Mouse (Mus musculus) forebrain, embryonic 11.5 days (tissue): ENCODE measurements around the gene Rhbdd3. TPM values are rescaled to one million over a fixed set of nuclear protein-coding genes. Genes with fewer than 3 reads are reported as not detected.
A peak's percentile ranks its signal among the peaks of the same experiment; 100 is the strongest.
"Not testable (repeated sequence)": the region's sequence is repeated elsewhere in the genome, so short reads cannot be mapped to it uniquely, and the experiment has no call there.

Experiments
- ATAC-seq: fragments of 200-750 bp; cut with Nextera tagmentation; replicated peaks from 2 replicates; pipeline ENCODE4 v1.8.0; 2017; ENCODE audit warnings: moderate TSS enrichment; ENCODE audit not compliant: low FRiP score
- DNase-seq: peaks from one replicate; pipeline ENCODE4 v3.0.0-alpha.2; 2017; ENCODE audit warnings: low spot score
- H3K27ac ChIP-seq: fragments of 300-500 bp; sonication (generic); 2 replicates; pipeline ENCODE4 v1.5.1; 2014; ENCODE audit warnings: low read depth, low read length
- H3K27me3 ChIP-seq: fragments of 300-500 bp; sonication (generic); 2 replicates; pipeline ENCODE4 v1.6.1; 2014; ENCODE audit warnings: mild to moderate bottlenecking, low read length, mixed read lengths; ENCODE audit not compliant: control insufficient read depth, insufficient read depth
- H3K36me3 ChIP-seq: fragments of 300-500 bp; sonication (generic); 2 replicates; pipeline ENCODE4 v1.6.1; 2014; ENCODE audit warnings: mild to moderate bottlenecking, low read length, moderate library complexity, mixed read lengths; ENCODE audit not compliant: control insufficient read depth, insufficient read depth
- H3K4me1 ChIP-seq: fragments of 300-500 bp; sonication (generic); replicated peaks from 2 replicates; pipeline ENCODE4 v1.6.1; 2014; ENCODE audit warnings: low read length, mixed read lengths; ENCODE audit not compliant: control insufficient read depth, insufficient read depth
- H3K4me2 ChIP-seq: fragments of 300-500 bp; sonication (generic); 2 replicates; pipeline ENCODE4 v1.6.1; 2014; ENCODE audit warnings: low read depth, mild to moderate bottlenecking, low read length, moderate library complexity, mixed read lengths; ENCODE audit not compliant: severe bottlenecking
- H3K4me3 ChIP-seq: fragments of 300-500 bp; sonication (generic); 2 replicates; pipeline ENCODE4 v1.5.1; 2014; ENCODE audit warnings: low read depth, low read length
- H3K9ac ChIP-seq: fragments of 300-500 bp; sonication (generic); 2 replicates; pipeline ENCODE4 v1.6.1; 2014; ENCODE audit warnings: low read length
- H3K9me3 ChIP-seq: fragments of 300-500 bp; sonication (generic); 2 replicates; pipeline ENCODE4 v1.6.1; 2016; ENCODE audit warnings: low read length, mixed read lengths; ENCODE audit not compliant: control insufficient read depth
- WGBS: fragments of 180-500 bp; shearing (Covaris S2); extraction: QIAGEN DNeasy Blood & Tissue Kit; methylation state at CpG from one replicate; pipeline ENCODE4 v1.1.7; 2014; 5-methylcytosine and 5-hydroxymethylcytosine counted together
- polyA plus RNA-seq: library from polyadenylated mRNA; unstranded; fragments of >200 nt; fragmentation: Nextera tagmentation; extraction: Ambion mirVana; gene quantifications from 2 replicates; pipeline ENCODE4 v1.2.1, GENCODE M21; 2014

Gene Rhbdd3
- polyA plus RNA-seq, 1 experiment from 2014 or later, result 26.5 TPM

DNA sequence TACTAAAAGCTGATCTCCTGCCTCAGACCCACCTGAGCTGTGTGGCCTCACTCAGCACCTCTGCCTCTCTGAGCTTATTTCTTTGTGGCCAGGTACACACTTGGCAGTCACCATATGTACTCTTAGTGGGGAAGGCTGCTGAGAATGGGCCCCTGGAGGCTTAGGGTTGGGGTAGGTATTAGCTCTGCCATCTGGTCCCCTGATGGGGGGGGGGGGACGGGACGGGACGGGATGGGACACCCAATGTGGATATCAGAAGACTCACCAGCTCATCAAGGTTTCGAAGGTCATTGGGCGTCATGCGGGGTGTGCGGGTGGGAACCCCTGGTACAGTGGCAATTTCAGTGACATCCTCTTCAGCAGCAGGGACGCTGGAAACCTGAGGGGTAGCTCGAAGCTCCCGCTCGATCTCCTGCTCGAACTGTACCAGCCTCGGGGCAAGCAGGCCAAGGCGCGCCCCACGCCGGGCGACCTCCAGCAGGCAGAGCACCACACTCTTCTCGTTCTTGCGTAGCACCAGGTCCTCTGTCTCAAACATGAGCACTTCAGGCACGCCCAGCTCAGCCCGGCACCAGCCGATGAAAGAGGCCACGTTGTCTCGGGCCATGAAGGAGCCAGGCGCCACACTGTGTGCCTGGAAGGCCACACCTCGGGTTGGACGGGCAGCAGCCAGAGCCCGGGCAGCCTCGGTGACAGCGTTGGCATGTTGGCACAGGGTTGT, 35.0 kb upstream of the Rhbdd3 start:
- ATAC-seq, result no peak
- no peak overlapping the region for H3K27ac ChIP-seq
- peaks cover 59% of the 10 kb centered on the region for H3K27me3 ChIP-seq
- H3K9me3 ChIP-seq, result no peaks in the 10 kb centered on the region
- H3K9ac ChIP-seq, result peak overlapping the region; percentile 12; the same call in 1 of the 2 replicates
- H3K4me1 ChIP-seq, result peaks cover 28% of the 10 kb centered on the region
- 60% methylated on average over 30 of the region's 31 CpGs for WGBS
- DNase-seq, result peak; percentile 64
- H3K36me3 ChIP-seq, result peaks cover 5% of the 10 kb centered on the region
- peak overlapping the region; percentile 82 for H3K4me2 ChIP-seq
- peak overlapping the region; percentile 55; the same call in 1 of the 2 replicates for H3K4me3 ChIP-seq

DNA sequence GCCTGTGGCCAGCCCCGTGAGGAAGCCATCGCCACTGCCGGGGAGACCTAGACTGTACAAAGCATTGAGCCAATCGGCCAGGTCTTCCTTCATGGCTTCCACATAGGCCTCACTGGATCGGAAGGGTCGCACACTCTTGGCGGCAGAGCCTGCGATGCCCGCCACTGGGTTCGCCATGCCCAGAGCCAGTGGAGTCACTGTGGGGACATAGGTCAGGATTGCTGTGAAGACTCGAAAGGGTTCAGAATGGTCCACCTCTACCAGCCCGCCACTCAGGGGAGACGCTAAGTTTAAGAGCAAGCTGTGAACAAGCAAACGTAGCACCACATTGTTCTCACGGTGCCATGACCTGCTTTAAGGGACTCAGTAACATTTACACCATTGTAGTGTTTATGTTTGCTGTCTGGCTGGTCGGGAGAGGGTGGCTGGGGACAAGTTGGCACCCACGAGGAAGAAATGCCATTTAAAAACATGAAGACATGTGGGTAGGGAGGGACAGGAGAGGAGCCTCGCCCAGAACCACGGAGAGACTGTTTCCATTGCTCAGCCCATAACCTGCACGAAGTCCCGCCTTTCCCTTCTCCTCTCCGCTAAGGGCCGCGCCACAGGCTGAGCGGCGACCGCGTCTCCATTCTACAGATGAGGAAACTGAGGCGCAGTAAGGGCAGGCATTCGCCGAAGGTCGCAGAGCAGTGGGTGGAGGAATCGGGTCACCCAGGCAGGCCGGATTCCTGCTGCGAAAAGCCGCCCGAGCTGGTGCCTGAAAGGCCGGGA, 34.3 kb upstream of the Rhbdd3 start:
- DNase-seq (peak; percentile 50), ATAC-seq (no peak)
- H3K4me1 ChIP-seq, result peaks cover 28% of the 10 kb centered on the region
- peaks cover 12% of the 10 kb centered on the region for H3K36me3 ChIP-seq
- H3K27ac ChIP-seq, result no peak overlapping the region
- WGBS, result 16% methylated on average over 38 of the region's 38 CpGs
- peak overlapping the region; percentile 82 for H3K4me2 ChIP-seq
- H3K27me3 ChIP-seq, result peaks cover 51% of the 10 kb centered on the region
- H3K9ac ChIP-seq, result peak overlapping the region; percentile 51
- peak overlapping the region; percentile 55 for H3K4me3 ChIP-seq
- no peaks in the 10 kb centered on the region for H3K9me3 ChIP-seq

DNA sequence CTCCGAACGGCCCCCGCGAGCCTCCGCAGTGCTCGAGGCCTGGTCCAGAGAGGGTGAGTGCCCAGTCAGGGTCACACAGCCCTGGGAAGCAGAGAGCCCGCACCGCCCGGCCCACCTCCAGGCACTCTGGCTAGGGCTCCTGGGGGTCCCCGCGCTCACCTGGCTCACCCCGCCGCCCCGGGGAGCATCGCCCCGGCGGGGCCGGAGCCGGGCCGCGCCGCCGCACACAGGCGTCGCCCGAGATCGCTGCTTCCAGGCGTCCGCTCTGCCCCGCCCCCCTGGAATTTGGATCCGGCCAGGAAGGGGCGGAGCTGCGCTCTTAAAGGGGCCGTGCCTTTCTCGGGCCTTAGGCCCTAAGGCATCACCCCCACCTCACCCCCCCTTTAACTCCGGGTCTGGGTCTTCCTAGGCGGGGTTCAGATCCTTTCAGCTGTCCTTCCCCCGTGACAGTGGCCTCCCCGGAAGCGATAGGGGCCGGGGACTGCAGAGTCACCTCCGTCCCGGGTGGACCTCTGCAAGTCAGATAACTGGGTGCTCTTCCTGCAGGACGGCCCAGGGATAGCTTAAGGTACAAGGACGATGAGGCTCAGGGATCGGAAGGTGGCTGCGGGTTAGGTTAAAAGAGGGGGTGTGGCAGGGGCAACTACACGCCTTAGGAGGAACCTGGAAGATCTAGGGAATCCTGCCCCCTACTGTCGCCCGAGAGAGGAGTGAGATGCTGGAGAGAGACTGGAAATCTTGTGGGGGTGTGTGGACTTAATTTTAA, 33.5 kb upstream of the Rhbdd3 start, which contains the start of gene Gas2l1:
Gene Gas2l1 (minus strand): TSS at position 272 of the 766 bp plus-strand sequence.
- Histone ChIP-seq H3K4me2 (peak within 1 kb of the TSS; percentile 82), H3K4me1 (peaks cover 26% of the 10 kb centered on the region), H3K9ac (peak within 1 kb of the TSS; percentile 51), H3K4me3 (peak within 1 kb of the TSS; percentile 55), H3K9me3 (no peaks in the 10 kb centered on the region), H3K27ac (0 out of 2 replicates have a peak within 1 kb of the TSS, but pooled peaks have one; percentile 4), H3K36me3 (peaks cover 13% of the 10 kb centered on the region), H3K27me3 (peaks cover 43% of the 10 kb centered on the region)
- WGBS, result under 1% methylated on average over 48 of the region's 50 CpGs
- DNase-seq, result peak; percentile 93
- ATAC-seq, result peak; percentile 83

- Histone ChIP-seq H3K4me1 (peaks cover 14% of the 10 kb centered on the region), H3K27me3 (peaks cover 26% of the 10 kb centered on the region), H3K9ac (no peak overlapping the region), H3K9me3 (no peaks in the 10 kb centered on the region), H3K36me3 (peaks cover 27% of the 10 kb centered on the region), H3K4me3 (no peak overlapping the region), H3K27ac (no peak overlapping the region), H3K4me2 (no peak overlapping the region)
- DNase-seq (no peak), ATAC-seq (no peak)
These were observed 31.7 kb upstream of the Rhbdd3 start for GRCm38 (mm10) chr11:5067063-5067462.

DNA sequence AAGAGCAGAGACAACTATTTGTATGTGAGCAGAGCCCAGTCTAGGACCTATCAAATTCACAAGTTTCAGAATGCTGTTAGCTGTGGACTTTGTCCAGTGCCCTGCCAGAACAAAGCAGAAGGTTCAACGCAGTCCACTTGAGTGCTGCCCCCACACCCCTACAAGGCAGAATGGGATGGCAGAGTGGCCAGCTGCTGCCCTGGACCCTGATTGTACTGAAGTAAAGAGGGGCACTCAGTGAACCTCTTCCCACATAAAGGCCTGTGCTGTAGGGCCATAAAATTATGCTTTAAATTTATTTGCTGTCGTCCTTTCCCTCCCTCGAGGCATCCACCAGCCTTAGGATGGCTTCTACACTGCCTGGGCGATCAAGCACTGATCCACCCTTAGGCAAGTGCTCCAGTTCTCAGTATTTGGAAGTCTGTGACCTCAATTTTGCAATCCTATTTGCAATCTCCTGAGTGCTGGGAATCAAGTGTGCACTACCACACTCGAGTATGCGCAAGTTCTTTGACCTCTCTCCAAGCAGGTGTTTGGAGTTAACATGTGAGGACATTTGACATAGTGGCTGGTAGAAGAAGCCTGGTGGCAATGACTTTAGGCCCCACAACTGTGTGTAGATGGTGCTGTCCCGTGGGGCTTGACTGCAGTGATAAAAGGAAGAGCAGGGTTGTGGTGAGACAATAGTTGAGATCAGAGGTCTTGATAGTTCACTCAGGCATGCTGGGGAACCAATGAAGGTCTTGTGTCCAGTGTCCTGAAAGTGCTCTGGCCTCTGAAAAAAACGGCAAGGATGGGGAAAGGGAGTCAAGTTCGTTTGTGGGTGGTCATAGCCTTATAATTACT, 30.4 kb upstream of the Rhbdd3 start:
- no peak overlapping the region for H3K27ac ChIP-seq
- ATAC-seq, result no peak
- DNase-seq, result no peak
- H3K9me3 ChIP-seq, result no peaks in the 10 kb centered on the region
- H3K4me2 ChIP-seq, result no peak overlapping the region
- peaks cover 40% of the 10 kb centered on the region for H3K36me3 ChIP-seq
- peaks cover 14% of the 10 kb centered on the region for H3K27me3 ChIP-seq
- H3K9ac ChIP-seq, result no peak overlapping the region
- peaks cover 7% of the 10 kb centered on the region; the same call in 1 of the 2 replicates for H3K4me1 ChIP-seq
- WGBS, result 83% methylated on average over 9 of the region's 9 CpGs
- no peak overlapping the region for H3K4me3 ChIP-seq

DNA sequence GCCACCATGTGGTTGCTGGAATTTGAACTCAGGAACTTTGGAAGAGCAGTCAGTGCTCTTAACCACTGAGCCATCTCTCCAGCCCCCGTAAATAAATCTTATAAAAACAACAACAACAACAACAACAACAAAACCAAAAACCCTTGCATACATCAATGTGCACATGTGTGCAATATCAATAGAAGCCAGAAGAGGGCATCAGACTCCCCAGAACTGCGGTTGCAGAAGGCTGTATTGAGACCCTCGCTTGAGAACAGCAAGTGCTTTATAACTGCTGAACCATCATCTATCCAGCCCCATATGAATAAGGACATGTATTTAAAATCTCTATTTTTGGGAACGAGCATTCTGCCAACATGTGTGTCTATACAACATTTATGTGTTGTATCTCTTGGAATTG, 23.8 kb upstream of the Rhbdd3 start:
- Histone ChIP-seq H3K27ac (no peak overlapping the region), H3K27me3 (no peaks in the 10 kb centered on the region), H3K4me3 (no peak overlapping the region), H3K4me1 (no peaks in the 10 kb centered on the region), H3K4me2 (no peak overlapping the region), H3K36me3 (peaks cover 29% of the 10 kb centered on the region), H3K9ac (no peak overlapping the region), H3K9me3 (no peaks in the 10 kb centered on the region)
- WGBS, result 75% methylated on average over 4 of the region's 4 CpGs
- ATAC-seq, result no peak
- DNase-seq, result peak; percentile 55

DNA sequence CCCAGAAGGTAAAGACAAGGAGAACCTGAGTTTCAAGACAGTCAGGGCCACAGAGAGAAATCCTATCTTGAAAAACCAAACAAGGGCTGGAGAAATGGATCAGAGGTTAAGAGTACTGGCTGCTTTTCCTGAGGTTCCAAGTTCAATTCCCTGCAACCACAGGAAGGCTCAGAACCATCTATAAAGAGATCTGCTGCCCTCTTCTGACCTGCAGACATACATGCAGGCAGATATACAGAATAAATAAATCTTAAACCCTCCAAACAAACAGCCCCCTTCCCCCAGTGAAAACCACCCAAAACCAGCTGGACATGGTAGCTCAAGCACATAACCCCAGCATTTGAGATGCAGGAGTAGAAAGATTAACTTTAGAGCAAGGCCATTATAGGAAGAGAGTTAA, 23.0 kb upstream of the Rhbdd3 start:
- no peak overlapping the region for H3K4me3 ChIP-seq
- H3K9ac ChIP-seq, result no peak overlapping the region
- ATAC-seq, result no peak
- no peaks in the 10 kb centered on the region for H3K9me3 ChIP-seq
- no peak for DNase-seq
- H3K27ac ChIP-seq, result no peak overlapping the region
- H3K4me1 ChIP-seq, result no peaks in the 10 kb centered on the region
- no peaks in the 10 kb centered on the region for H3K27me3 ChIP-seq
- H3K4me2 ChIP-seq, result no peak overlapping the region
- peaks cover 26% of the 10 kb centered on the region for H3K36me3 ChIP-seq

- H3K4me2 ChIP-seq, H3K27me3 ChIP-seq, H3K4me1 ChIP-seq, H3K9ac ChIP-seq, H3K27ac ChIP-seq, ATAC-seq, H3K9me3 ChIP-seq, H3K4me3 ChIP-seq, DNase-seq: not testable (repeated sequence)
- peaks cover 19% of the 10 kb centered on the region for H3K36me3 ChIP-seq
- WGBS, result 89% methylated on average over 3 of the region's 5 CpGs
These were observed 21.9 kb upstream of the Rhbdd3 start for GRCm38 (mm10) chr11:5076843-5077242.
